Mouse (Mus musculus): Measurements from ENCODE around the gene D7Ertd443e. TPM values are rescaled to one million over a fixed set of nuclear protein-coding genes. Genes with fewer than 3 reads are reported as not detected.

D7Ertd443e gene
- total and polyA plus RNA-seq, 3 experiments = not detected

GRCm38 (mm10) chr7:134414005-134414690 lies 28.7 kb upstream of the D7Ertd443e start:
- Histone ChIP-seq H3K36me3 (replicated peaks in 1 of 2; ENCODE audit: control insufficient read depth in 1 of 2, insufficient read depth in 1 of 2, low read length in 1 of 2) (no peaks in the 10 kb centered on the region), H3K9ac (ENCODE audit: insufficient read depth, low read depth) (no peak overlapping the region), H3K27ac (ENCODE audit: insufficient read depth, low read depth) (no peak overlapping the region), H3K4me2 (ENCODE audit: insufficient read depth, low read depth, poor library complexity, severe bottlenecking) (no peak overlapping the region), H3K4me3 (replicated peaks in 1 of 3; ENCODE audit: low read depth in 2 of 3, low read length in 2 of 3, poor library complexity in 1 of 3) (no peak overlapping the region), H3K27me3 (replicated peaks) (no peaks in the 10 kb centered on the region), H3K79me2 (replicated peaks; ENCODE audit: control insufficient read depth, extremely low read depth, insufficient read depth, poor library complexity, severe bottlenecking) (no peaks in the 10 kb centered on the region), H3K9me3 (replicated peaks; ENCODE audit: low read length) (peaks cover 85% of the 10 kb centered on the region), H3K4me1 (ENCODE audit: control insufficient read depth in 1 of 2, insufficient read depth in 2 of 2) (no peaks in the 10 kb centered on the region)
- no peak for TF ChIP-seq JUND (conservative IDR thresholded peaks at IDR 0.05; ENCODE audit: low read depth, low read length)
- TF ChIP-seq MAZ (IDR thresholded peaks at IDR 0.05; ENCODE audit: low read depth, low read length) = no peak
- TF ChIP-seq SIN3A (IDR thresholded peaks at IDR 0.05; ENCODE audit: low read length) = no peak
- no peak for TF ChIP-seq E2F4 (IDR thresholded peaks at IDR 0.05; ENCODE audit: insufficient replicate concordance, low read depth, low read length)
- TF ChIP-seq POLR2A (IDR thresholded peaks at IDR 0.05; ENCODE audit: low read depth, low read length) = no peak
- no peak for TF ChIP-seq ELF1 (IDR thresholded peaks at IDR 0.05; ENCODE audit: low read depth, low read length)
- in situ Hi-C loops (cut with MboI; ENCODE audit: low pct_ligation_motif_present, low pct_unique_long_range_greater_than_20kb, low sequenced_read_pairs) (no loop called here), dilution Hi-C loops (cut with MboI; ENCODE audit: extremely low pct_ligation_motif_present, extremely low pct_unique_long_range_greater_than_20kb, low sequenced_read_pairs) (no loop called here)
- no peak for DNase-seq (ENCODE audit: extremely low read depth)

GRCm38 (mm10) chr7:134408641-134409040 lies 23.2 kb upstream of the D7Ertd443e start:
- no peak for DNase-seq (ENCODE audit: extremely low read depth)
- H3K27me3 ChIP-seq (replicated peaks) = no peaks in the 10 kb centered on the region
- no peak overlapping the region for H3K4me3 ChIP-seq (replicated peaks in 1 of 3; ENCODE audit: low read depth in 2 of 3, low read length in 2 of 3, poor library complexity in 1 of 3)
- H3K9ac ChIP-seq (ENCODE audit: insufficient read depth, low read depth) = no peak overlapping the region
- dilution Hi-C loops (cut with MboI; ENCODE audit: extremely low pct_ligation_motif_present, extremely low pct_unique_long_range_greater_than_20kb, low sequenced_read_pairs) = no loop called here
- no peak for TF ChIP-seq ZNF384 (IDR thresholded peaks at IDR 0.05; ENCODE audit: low read depth, low read length)
- no peak for TF ChIP-seq JUND (conservative IDR thresholded peaks at IDR 0.05; ENCODE audit: low read depth, low read length)
- TF ChIP-seq SIN3A (IDR thresholded peaks at IDR 0.05; ENCODE audit: low read length) = no peak
- TF ChIP-seq CHD2 (IDR thresholded peaks at IDR 0.05; ENCODE audit: low read length) = no peak
- no peak for TF ChIP-seq USF2 (conservative IDR thresholded peaks at IDR 0.05; ENCODE audit: low read depth, low read length)
- no peaks in the 10 kb centered on the region for H3K4me1 ChIP-seq (ENCODE audit: control insufficient read depth in 1 of 2, insufficient read depth in 2 of 2)
- in situ Hi-C loops (cut with MboI; ENCODE audit: low pct_ligation_motif_present, low pct_unique_long_range_greater_than_20kb, low sequenced_read_pairs) = no loop called here
- no peaks in the 10 kb centered on the region for H3K79me2 ChIP-seq (replicated peaks; ENCODE audit: control insufficient read depth, extremely low read depth, insufficient read depth, poor library complexity, severe bottlenecking)
- no peaks in the 10 kb centered on the region for H3K36me3 ChIP-seq (replicated peaks in 1 of 2; ENCODE audit: control insufficient read depth in 1 of 2, insufficient read depth in 1 of 2, low read length in 1 of 2)
- H3K27ac ChIP-seq (ENCODE audit: insufficient read depth, low read depth) = no peak overlapping the region
- peaks cover 81% of the 10 kb centered on the region for H3K9me3 ChIP-seq (replicated peaks; ENCODE audit: low read length)
- H3K4me2 ChIP-seq (ENCODE audit: insufficient read depth, low read depth, poor library complexity, severe bottlenecking) = no peak overlapping the region

GRCm38 (mm10) chr7:134400746-134401145 lies 15.3 kb upstream of the D7Ertd443e start:
- H3K79me2 ChIP-seq (replicated peaks; ENCODE audit: control insufficient read depth, extremely low read depth, insufficient read depth, poor library complexity, severe bottlenecking) = no peaks in the 10 kb centered on the region
- no peak for DNase-seq (ENCODE audit: extremely low read depth)
- no peaks in the 10 kb centered on the region for H3K27me3 ChIP-seq (replicated peaks)
- no peaks in the 10 kb centered on the region for H3K36me3 ChIP-seq (replicated peaks in 1 of 2; ENCODE audit: control insufficient read depth in 1 of 2, insufficient read depth in 1 of 2, low read length in 1 of 2)
- H3K9me3 ChIP-seq (replicated peaks; ENCODE audit: low read length) = peaks cover 88% of the 10 kb centered on the region
- no peak overlapping the region for H3K27ac ChIP-seq (ENCODE audit: insufficient read depth, low read depth)
- no peak overlapping the region for H3K4me2 ChIP-seq (ENCODE audit: insufficient read depth, low read depth, poor library complexity, severe bottlenecking)
- dilution Hi-C loops (cut with MboI; ENCODE audit: extremely low pct_ligation_motif_present, extremely low pct_unique_long_range_greater_than_20kb, low sequenced_read_pairs) (no loop called here), in situ Hi-C loops (cut with MboI; ENCODE audit: low pct_ligation_motif_present, low pct_unique_long_range_greater_than_20kb, low sequenced_read_pairs) (no loop called here)
- H3K9ac ChIP-seq (ENCODE audit: insufficient read depth, low read depth) = no peak overlapping the region
- TF ChIP-seq CTCF (conservative IDR thresholded peaks at IDR 0.05 in 1 of 2, IDR thresholded peaks at IDR 0.05 in 1 of 2; ENCODE audit: low read depth in 2 of 2, low read length in 2 of 2) (no peak), CHD1 (IDR thresholded peaks at IDR 0.05; ENCODE audit: low read depth, low read length) (no peak), ELF1 (IDR thresholded peaks at IDR 0.05; ENCODE audit: low read depth, low read length) (no peak), NRF1 (IDR thresholded peaks at IDR 0.05; ENCODE audit: low read depth, low read length) (no peak), PAX5 (IDR thresholded peaks at IDR 0.05; ENCODE audit: low read length) (no peak), ZKSCAN1 (IDR thresholded peaks at IDR 0.05; ENCODE audit: borderline replicate concordance, low read depth, low read length) (no peak), MXI1 (IDR thresholded peaks at IDR 0.05; ENCODE audit: low read depth, low read length) (no peak), JUND (conservative IDR thresholded peaks at IDR 0.05; ENCODE audit: low read depth, low read length) (no peak), KAT2A (IDR thresholded peaks at IDR 0.05; ENCODE audit: insufficient replicate concordance, low read length) (no peak)
- no peaks in the 10 kb centered on the region for H3K4me1 ChIP-seq (ENCODE audit: control insufficient read depth in 1 of 2, insufficient read depth in 2 of 2)
- H3K4me3 ChIP-seq (replicated peaks in 1 of 3; ENCODE audit: low read depth in 2 of 3, low read length in 2 of 3, poor library complexity in 1 of 3) = no peak overlapping the region

Data from CH12.LX (cell line).